Mouse (Mus musculus) megakaryocyte, embryonic 14.5 days (primary cell): ENCODE measurements at regions not wholly inside any gene's neighbourhood (a gene's known extent, or its start where the extent isn't known, plus 50 kb on each side); places are given as distances from the start of the nearest gene placed in this dataset.

Source experiments
- FLI1 ChIP-seq: IDR thresholded peaks from 2 replicates; pipeline ENCODE4 v1.6.1; 2012; ENCODE audit warnings: low read length, inconsistent platforms, mixed read lengths
- GATA1 ChIP-seq: IDR thresholded peaks from 3 replicates; pipeline ENCODE4 v1.6.1; 2012; ENCODE audit warnings: mixed read lengths, low read length, inconsistent platforms, borderline replicate concordance

DNA sequence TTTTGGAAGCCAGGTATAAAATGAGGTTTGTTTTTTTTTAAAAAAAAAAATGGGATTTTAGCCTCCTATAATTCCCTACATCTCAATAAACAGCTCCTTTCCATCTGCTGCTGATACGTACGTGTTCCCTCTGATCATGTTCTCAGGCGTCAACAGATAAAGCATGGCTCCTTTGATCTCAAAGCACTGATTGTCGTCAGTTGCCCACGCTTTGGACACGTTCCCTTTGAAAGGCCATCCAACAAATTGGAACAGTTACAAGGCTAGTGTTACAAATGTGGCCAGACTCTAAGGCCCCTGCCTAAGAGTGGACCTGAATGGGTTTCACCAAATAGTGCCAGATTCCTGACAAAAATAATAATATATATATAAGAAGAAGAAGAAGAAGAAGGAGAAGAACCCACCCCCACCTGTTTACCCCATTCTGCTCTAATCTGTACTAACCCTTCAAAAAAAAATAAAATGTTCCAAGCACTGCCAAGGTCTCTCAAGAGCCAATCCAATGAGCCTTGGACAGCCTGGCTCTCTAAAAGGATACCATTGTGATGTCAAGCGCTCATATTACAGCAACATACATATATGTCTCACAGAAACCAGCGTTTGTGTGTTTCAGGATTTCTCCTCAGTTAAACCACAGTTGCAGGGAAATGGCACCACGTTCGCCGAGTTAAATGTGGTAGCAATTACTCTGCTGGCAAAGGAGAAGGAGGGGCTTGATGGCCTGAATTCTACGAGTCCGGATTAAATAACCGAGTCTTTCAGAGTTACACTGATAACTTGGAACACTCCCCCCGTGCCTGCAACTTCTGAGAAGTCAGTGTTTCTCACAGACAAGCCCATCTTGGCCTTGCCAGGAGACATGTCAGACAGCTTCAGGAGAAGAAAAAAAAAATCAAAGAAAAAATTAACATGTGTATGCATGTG lies 460.2 kb downstream of the Ate1 start:
- TF ChIP-seq GATA1, result no peak
- TF ChIP-seq FLI1, result no peak
